Mouse (Mus musculus): ENCODE data around the gene Gngt2. TPM values are rescaled to one million over a fixed set of nuclear protein-coding genes. Genes with fewer than 3 reads are reported as not detected.
"Not testable (repeated sequence)": the region's sequence is repeated elsewhere in the genome, so short reads cannot be mapped to it uniquely, and the experiment has no call there.

Gngt2 gene
- polyA plus RNA-seq, 1 experiment from 2014 or later: 8.9 TPM

DNA sequence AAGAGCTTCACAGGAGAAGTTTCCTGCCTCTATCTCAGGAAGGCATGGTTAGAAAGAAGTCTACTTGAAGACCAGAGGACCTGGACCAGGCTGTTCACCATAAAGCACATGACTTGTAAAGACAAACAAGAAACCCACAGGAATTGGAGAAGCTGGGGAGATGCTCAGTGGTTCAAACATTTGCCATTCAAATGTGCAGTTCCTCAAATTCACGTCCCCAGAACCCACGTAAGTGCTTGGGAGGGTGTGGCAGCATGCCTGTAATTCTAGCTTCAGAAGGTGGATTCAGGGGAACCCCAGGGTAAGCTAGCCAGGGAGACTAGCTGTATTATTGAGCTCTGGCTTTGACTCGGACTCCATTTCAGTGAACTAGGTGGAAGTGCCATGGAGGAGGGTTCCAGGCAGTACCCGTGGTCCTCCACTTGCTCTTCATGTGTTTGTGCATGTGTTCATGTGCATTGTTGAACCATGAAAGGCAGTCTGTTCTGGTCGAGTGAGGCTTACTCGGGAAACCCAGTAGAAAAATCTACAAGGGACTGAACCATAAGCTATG is 33.0 kb downstream of the Gngt2 start:
- Histone ChIP-seq H3K27ac (no peak overlapping the region), H3K4me1 (no peaks in the 10 kb centered on the region), H3K9ac (no peak overlapping the region), H3K4me2 (replicated peaks) (no peak overlapping the region), H3K27me3 (no peaks in the 10 kb centered on the region), H3K36me3 (no peaks in the 10 kb centered on the region), H3K4me3 (no peak overlapping the region), H3K9me3 (no peaks in the 10 kb centered on the region)
- no peak for ATAC-seq (ENCODE audit: insufficient number of reproducible peaks, insufficient read depth, low FRiP score, low TSS enrichment)
- WGBS: 77% methylated on average over 6 of the region's 6 CpGs

DNA sequence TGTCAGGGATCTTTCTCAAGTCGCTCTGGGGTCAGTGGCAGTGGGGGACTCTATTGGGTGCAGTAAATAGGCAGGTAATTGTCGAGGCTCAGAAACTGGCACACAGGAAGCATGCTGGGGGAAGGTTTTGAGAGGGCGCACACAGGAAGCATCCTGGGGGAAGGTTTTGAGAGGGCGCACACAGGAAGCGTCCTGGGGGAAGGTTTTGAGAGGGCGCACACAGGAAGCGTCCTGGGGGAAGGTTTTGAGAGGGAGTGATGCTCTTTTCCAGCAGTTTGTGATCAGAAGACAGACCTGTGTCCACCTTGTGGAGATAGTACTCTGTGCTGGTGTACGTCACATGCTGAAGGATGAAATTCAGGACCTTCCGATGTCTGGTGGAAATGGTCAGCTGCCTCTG is 38.8 kb downstream of the Gngt2 start:
- Histone ChIP-seq H3K4me2 (replicated peaks) (no peak overlapping the region; the same call in 1 of the 2 replicates), H3K9ac (no peak overlapping the region), H3K4me3 (no peak overlapping the region), H3K9me3 (no peaks in the 10 kb centered on the region), H3K27me3 (0 out of 2 replicates have a peak, but pooled peaks cover 4% of the 10 kb centered on the region), H3K36me3 (no peaks in the 10 kb centered on the region), H3K4me1 (no peaks in the 10 kb centered on the region), H3K27ac (no peak overlapping the region)
- no peak for ATAC-seq (ENCODE audit: insufficient number of reproducible peaks, insufficient read depth, low FRiP score, low TSS enrichment)
- WGBS: 26% methylated on average over 9 of the region's 9 CpGs

DNA sequence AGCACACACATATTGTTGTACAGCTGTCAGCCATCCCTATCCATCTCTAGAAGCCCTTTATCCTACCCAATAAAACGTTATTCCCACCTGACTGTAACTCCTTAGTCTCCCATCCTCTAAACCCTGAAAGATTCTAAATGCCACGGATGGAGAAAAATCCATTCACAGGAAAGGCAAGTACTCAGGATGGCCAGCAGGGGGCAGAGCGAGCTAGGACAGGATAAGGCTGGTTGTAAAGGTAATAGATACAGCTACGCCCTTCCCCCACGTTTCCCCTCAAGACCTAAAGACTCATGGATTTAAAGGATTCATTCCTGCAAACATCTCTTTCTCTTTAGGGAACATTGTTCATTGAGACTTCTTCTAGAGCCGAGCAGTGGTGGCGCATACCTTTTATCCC is 39.3 kb downstream of the Gngt2 start:
- no peaks in the 10 kb centered on the region for H3K36me3 ChIP-seq
- H3K27ac ChIP-seq: no peak overlapping the region
- H3K9ac ChIP-seq: no peak overlapping the region
- H3K4me2 ChIP-seq (replicated peaks): no peak overlapping the region
- no peak overlapping the region for H3K4me3 ChIP-seq
- no peak for ATAC-seq (ENCODE audit: insufficient number of reproducible peaks, insufficient read depth, low FRiP score, low TSS enrichment)
- 21% methylated on average over 7 of the region's 7 CpGs for WGBS
- 0 out of 2 replicates have a peak, but pooled peaks cover 5% of the 10 kb centered on the region for H3K27me3 ChIP-seq
- H3K9me3 ChIP-seq: no peaks in the 10 kb centered on the region
- no peaks in the 10 kb centered on the region for H3K4me1 ChIP-seq

DNA sequence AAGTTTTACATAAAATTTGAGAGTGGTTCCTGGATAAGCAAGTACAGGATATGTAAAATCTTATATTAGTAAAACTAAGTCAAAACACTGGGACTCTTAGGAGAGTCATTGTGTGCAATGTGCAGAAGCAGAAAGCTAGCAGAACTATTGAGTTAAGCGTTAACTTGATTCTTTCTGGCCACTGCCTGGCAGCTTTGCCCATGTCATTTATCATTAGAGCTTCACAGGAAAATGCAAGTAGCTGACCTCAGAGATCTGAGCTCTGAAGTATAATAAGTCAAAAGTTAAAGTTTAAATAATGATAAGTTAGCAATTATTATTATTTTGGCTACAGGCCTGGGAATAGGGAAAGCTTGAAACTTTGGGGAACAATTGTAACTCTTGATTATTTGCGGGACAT is 42.8 kb downstream of the Gngt2 start:
- not testable (repeated sequence) for H3K9me3 ChIP-seq; H3K4me2 ChIP-seq (replicated peaks); H3K4me1 ChIP-seq; H3K36me3 ChIP-seq; H3K4me3 ChIP-seq; ATAC-seq (ENCODE audit: insufficient number of reproducible peaks, insufficient read depth, low FRiP score, low TSS enrichment); H3K9ac ChIP-seq; H3K27ac ChIP-seq
- 0 out of 2 replicates have a peak, but pooled peaks cover 11% of the 10 kb centered on the region for H3K27me3 ChIP-seq
- WGBS: 75% methylated on average over 2 of the region's 2 CpGs

DNA sequence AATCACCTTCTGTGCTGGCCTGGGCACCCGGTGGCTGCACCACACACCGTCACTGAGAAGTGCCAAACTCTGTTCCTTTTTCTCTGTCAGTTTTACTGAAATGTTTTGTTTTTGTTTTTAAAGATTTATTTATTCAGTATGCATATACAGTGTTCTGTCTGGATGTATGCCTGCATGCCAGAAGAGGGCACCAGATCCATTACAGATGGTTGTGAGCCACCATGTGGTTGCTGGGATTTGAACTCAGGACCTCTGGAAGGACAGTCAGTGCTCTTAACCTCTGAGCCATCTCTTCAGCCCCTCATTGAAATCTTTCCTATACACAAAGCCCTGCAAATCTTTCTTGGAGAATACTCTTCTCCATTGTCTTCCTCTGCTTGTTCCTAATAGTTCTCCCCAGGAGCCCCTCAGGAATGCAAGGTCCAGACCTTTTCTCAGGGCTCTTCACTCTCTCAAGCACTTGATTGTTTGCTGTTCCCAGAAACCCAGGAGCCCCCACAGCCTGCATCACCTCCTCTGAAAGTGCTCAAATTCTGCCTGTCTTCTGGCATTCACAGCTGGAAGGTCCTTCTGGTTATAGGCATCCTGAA is 53.5 kb downstream of the Gngt2 start:
- 58% methylated on average over 2 of the region's 2 CpGs for WGBS
- no peaks in the 10 kb centered on the region for H3K27me3 ChIP-seq
- no peak overlapping the region for H3K9ac ChIP-seq
- H3K4me3 ChIP-seq: no peak overlapping the region
- no peaks in the 10 kb centered on the region for H3K36me3 ChIP-seq
- H3K9me3 ChIP-seq: no peaks in the 10 kb centered on the region
- H3K4me2 ChIP-seq (replicated peaks): no peak overlapping the region
- no peak overlapping the region for H3K27ac ChIP-seq
- ATAC-seq (ENCODE audit: insufficient number of reproducible peaks, insufficient read depth, low FRiP score, low TSS enrichment): no peak
- H3K4me1 ChIP-seq: no peaks in the 10 kb centered on the region

Other genes with a start within 250 kb of the Gngt2 start
- 33.0 and 36.7 TPM in 2 replicates for gene Ngfr, start 249.5 kb upstream of the Gngt2 start, polyA plus RNA-seq (2016; fragmentation: Nextera tagmentation; extraction: Ambion mirVana)
- 229 and 231 TPM in 2 replicates for gene Phb, start 170.3 kb upstream of the Gngt2 start, polyA plus RNA-seq (2016; fragmentation: Nextera tagmentation; extraction: Ambion mirVana)
- gene Zfp652, start 124.5 kb upstream of the Gngt2 start, polyA plus RNA-seq (2016; fragmentation: Nextera tagmentation; extraction: Ambion mirVana): 23.7 and 24.5 TPM in 2 replicates
- 2.0 and 2.1 TPM in 2 replicates for gene B130006D01Rik, start 113.6 kb upstream of the Gngt2 start, polyA plus RNA-seq (2016; fragmentation: Nextera tagmentation; extraction: Ambion mirVana)
- not detected in 2 replicates for gene Phospho1, start 12.7 kb upstream of the Gngt2 start, polyA plus RNA-seq (2016; fragmentation: Nextera tagmentation; extraction: Ambion mirVana)
- gene Abi3, start 5.3 kb downstream of the Gngt2 start, polyA plus RNA-seq (2016; fragmentation: Nextera tagmentation; extraction: Ambion mirVana): 4.3 and 5.0 TPM in 2 replicates
- gene B4galnt2, start 77.7 kb downstream of the Gngt2 start, polyA plus RNA-seq (2016; fragmentation: Nextera tagmentation; extraction: Ambion mirVana): not detected in 2 replicates
- gene Igf2bp1, start 168.7 kb downstream of the Gngt2 start, polyA plus RNA-seq (2016; fragmentation: Nextera tagmentation; extraction: Ambion mirVana): 89.6 and 95.3 TPM in 2 replicates
- not detected in 2 replicates for gene Gip, start 187.3 kb downstream of the Gngt2 start, polyA plus RNA-seq (2016; fragmentation: Nextera tagmentation; extraction: Ambion mirVana)
- gene Snf8, start 197.7 kb downstream of the Gngt2 start, polyA plus RNA-seq (2016; fragmentation: Nextera tagmentation; extraction: Ambion mirVana): 105 and 106 TPM in 2 replicates
- 49.2 and 53.0 TPM in 2 replicates for gene Ube2z, start 228.2 kb downstream of the Gngt2 start, polyA plus RNA-seq (2016; fragmentation: Nextera tagmentation; extraction: Ambion mirVana)
- 494 and 532 TPM in 2 replicates for gene Atp5g1, start 238.5 kb downstream of the Gngt2 start, polyA plus RNA-seq (2016; fragmentation: Nextera tagmentation; extraction: Ambion mirVana)

Data from embryonic facial prominence, embryonic 12.5 days (tissue).